Mouse (Mus musculus) MEL (cell line): ENCODE measurements around the gene Tufm. TPM values are rescaled to one million over a fixed set of nuclear protein-coding genes. Genes with fewer than 3 reads are reported as not detected.

Experiments used
- DNase-seq: peaks from one replicate; pipeline ENCODE4 v3.0.0; 2011; ENCODE audit warnings: low read depth, low spot score
- H3K27ac ChIP-seq: 2 replicates; pipeline ENCODE4 v1.5.1; 2012; ENCODE audit warnings: low read depth, mild to moderate bottlenecking, control low read depth, low read length, moderate library complexity; ENCODE audit not compliant: control insufficient read depth
- H3K27me3 ChIP-seq, 2 experiments: fragments of 150-350 bp in 1 of 2; sonication (generic) in 1 of 2; 2 replicates each; pipeline ENCODE4 v1.6.1; 2012; ENCODE audit warnings: low read length in 2 of 2, mild to moderate bottlenecking in 2 of 2, improper control_type of control experiment in 1 of 2, moderate library complexity in 1 of 2; ENCODE audit not compliant: insufficient read depth in 2 of 2, control insufficient read depth in 1 of 2
- H3K36me3 ChIP-seq, 2 experiments: 2 replicates each; pipeline ENCODE4 v1.6.1; 2012 to 2014; ENCODE audit warnings: low read length in 2 of 2, improper control_type of control experiment in 1 of 2, inconsistent platforms in 1 of 2, mild to moderate bottlenecking in 1 of 2; ENCODE audit not compliant: insufficient read depth in 2 of 2, control insufficient read depth in 1 of 2
- H3K4me1 ChIP-seq, 2 experiments: fragments of 150-350 bp in 1 of 2; sonication (generic) in 1 of 2; 2 replicates each; pipeline ENCODE4 v1.6.1; 2012; ENCODE audit warnings: low read length in 2 of 2, improper control_type of control experiment in 1 of 2, mild to moderate bottlenecking in 1 of 2; ENCODE audit not compliant: insufficient read depth in 2 of 2, control insufficient read depth in 1 of 2
- H3K4me3 ChIP-seq, 2 experiments: fragments of 150-350 bp in 1 of 2; sonication (generic) in 1 of 2; 2 replicates each; pipeline ENCODE4 v1.5.1; 2012; ENCODE audit warnings: low read depth in 2 of 2, low read length in 2 of 2, mild to moderate bottlenecking in 2 of 2, moderate library complexity in 2 of 2, control low read depth in 1 of 2, improper control_type of control experiment in 1 of 2; ENCODE audit not compliant: control insufficient read depth in 1 of 2, insufficient read depth in 1 of 2
- H3K79me2 ChIP-seq: 2 replicates; pipeline ENCODE4 v1.6.1; 2012; ENCODE audit warnings: mild to moderate bottlenecking, low read length, moderate library complexity; ENCODE audit not compliant: control insufficient read depth, poor library complexity, insufficient read depth
- H3K9ac ChIP-seq: 2 replicates; pipeline ENCODE4 v1.6.1; 2012; ENCODE audit warnings: low read depth, mild to moderate bottlenecking, control low read depth, low read length, moderate library complexity; ENCODE audit not compliant: control insufficient read depth, poor library complexity, severe bottlenecking
- H3K9me3 ChIP-seq: fragments of 150-350 bp; sonication (generic); replicated peaks from 2 replicates; pipeline ENCODE4 v1.6.1; 2012; ENCODE audit warnings: mild to moderate bottlenecking, low read length, improper control_type of control experiment, moderate library complexity; ENCODE audit not compliant: insufficient read depth
- BHLHE40 ChIP-seq: IDR thresholded peaks from 2 replicates; pipeline ENCODE4 v1.6.1; 2012; ENCODE audit warnings: low read depth, mild to moderate bottlenecking, inconsistent platforms, low read length, improper control_type of control experiment, borderline replicate concordance
- CHD1 ChIP-seq: IDR thresholded peaks from 2 replicates; pipeline ENCODE4 v1.6.1; 2012; ENCODE audit warnings: low read depth, mild to moderate bottlenecking, inconsistent platforms, low read length, improper control_type of control experiment
- CHD2 ChIP-seq: IDR thresholded peaks from 2 replicates; pipeline ENCODE4 v1.6.1; 2011; ENCODE audit warnings: low read length, improper control_type of control experiment
- CTCF ChIP-seq, 3 experiments: IDR thresholded peaks in 2 of 3; conservative IDR thresholded peaks in 1 of 3; 2 replicates each; pipeline ENCODE4 v1.5.1; 2011 to 2012; ENCODE audit warnings: low read length in 3 of 3, low read depth in 2 of 3, mild to moderate bottlenecking in 2 of 3, improper control_type of control experiment in 1 of 3, inconsistent platforms in 1 of 3, mixed read lengths in 1 of 3, moderate library complexity in 1 of 3; ENCODE audit not compliant: control insufficient read depth in 1 of 3, insufficient read depth in 1 of 3, poor library complexity in 1 of 3, severe bottlenecking in 1 of 3
- E2F4 ChIP-seq: IDR thresholded peaks from 2 replicates; pipeline ENCODE4 v1.6.1; 2011; ENCODE audit warnings: low read depth, low read length, improper control_type of control experiment, borderline replicate concordance
- ELF1 ChIP-seq: IDR thresholded peaks from 2 replicates; pipeline ENCODE4 v1.6.1; 2014; ENCODE audit warnings: low read depth, mild to moderate bottlenecking, inconsistent platforms, low read length, improper control_type of control experiment, moderate library complexity
- GABPA ChIP-seq: IDR thresholded peaks from 2 replicates; pipeline ENCODE4 v1.6.1; 2012; ENCODE audit warnings: low read depth, mild to moderate bottlenecking, inconsistent platforms, low read length, improper control_type of control experiment, moderate library complexity
- GATA1 ChIP-seq: IDR thresholded peaks from 2 replicates; pipeline ENCODE4 v1.6.1; 2011; ENCODE audit warnings: low read depth, low read length, improper control_type of control experiment
- HCFC1 ChIP-seq: IDR thresholded peaks from 2 replicates; pipeline ENCODE4 v1.6.1; 2012; ENCODE audit warnings: low read depth, mild to moderate bottlenecking, inconsistent platforms, low read length, improper control_type of control experiment, moderate library complexity
- JUND ChIP-seq: IDR thresholded peaks from 2 replicates; pipeline ENCODE4 v1.6.1; 2011; ENCODE audit warnings: low read depth, mild to moderate bottlenecking, improper control_type of control experiment, low read length
- KAT2A ChIP-seq: conservative IDR thresholded peaks from 2 replicates; pipeline ENCODE4 v1.6.1; 2012; ENCODE audit warnings: low read depth, low read length, improper control_type of control experiment, inconsistent platforms
- MAX ChIP-seq: IDR thresholded peaks from 2 replicates; pipeline ENCODE4 v1.6.1; 2011; ENCODE audit warnings: low read length, improper control_type of control experiment
- MAZ ChIP-seq: IDR thresholded peaks from 2 replicates; pipeline ENCODE4 v1.6.1; 2012; ENCODE audit warnings: low read depth, mild to moderate bottlenecking, inconsistent platforms, low read length, improper control_type of control experiment
- MEF2A ChIP-seq: IDR thresholded peaks from 2 replicates; pipeline ENCODE4 v1.6.1; 2014; ENCODE audit warnings: low read depth, mild to moderate bottlenecking, inconsistent platforms, low read length, improper control_type of control experiment; ENCODE audit not compliant: poor library complexity, insufficient replicate concordance, severe bottlenecking; ENCODE audit errors: extremely low read depth
- MYB ChIP-seq: IDR thresholded peaks from 2 replicates; pipeline ENCODE4 v1.6.1; 2011; ENCODE audit warnings: mild to moderate bottlenecking, low read depth, low read length, improper control_type of control experiment
- NRF1 ChIP-seq: IDR thresholded peaks from 2 replicates; pipeline ENCODE4 v1.6.1; 2014; ENCODE audit warnings: low read depth, mild to moderate bottlenecking, inconsistent platforms, low read length, improper control_type of control experiment, moderate library complexity; ENCODE audit not compliant: poor library complexity, insufficient read depth, severe bottlenecking
- POLR2A ChIP-seq, 2 experiments: IDR thresholded peaks; 2 replicates each; pipeline ENCODE4 v1.6.1; 2011 to 2012; ENCODE audit warnings: low read length in 2 of 2, mild to moderate bottlenecking in 2 of 2, control low read depth in 1 of 2, improper control_type of control experiment in 1 of 2, low read depth in 1 of 2, moderate library complexity in 1 of 2; ENCODE audit not compliant: control insufficient read depth in 1 of 2, insufficient read depth in 1 of 2, poor library complexity in 1 of 2
- POLR2AphosphoS2 ChIP-seq: IDR thresholded peaks from 2 replicates; pipeline ENCODE4 v1.6.1; 2011; ENCODE audit warnings: low read length, improper control_type of control experiment
- RCOR1 ChIP-seq: IDR thresholded peaks from 2 replicates; pipeline ENCODE4 v1.6.1; 2012; ENCODE audit warnings: low read depth, mild to moderate bottlenecking, inconsistent platforms, low read length, improper control_type of control experiment
- SIN3A ChIP-seq: IDR thresholded peaks from 2 replicates; pipeline ENCODE4 v1.6.1; 2012; ENCODE audit warnings: low read length, improper control_type of control experiment, inconsistent platforms
- ZC3H11A ChIP-seq: IDR thresholded peaks from 2 replicates; pipeline ENCODE4 v1.6.1; 2012; ENCODE audit warnings: low read depth, mild to moderate bottlenecking, inconsistent platforms, low read length, improper control_type of control experiment
- ZMIZ1 ChIP-seq: IDR thresholded peaks from 2 replicates; pipeline ENCODE4 v1.6.1; 2012; ENCODE audit warnings: low read depth, mild to moderate bottlenecking, inconsistent platforms, low read length, improper control_type of control experiment, moderate library complexity
- ZNF384 ChIP-seq: IDR thresholded peaks from 2 replicates; pipeline ENCODE4 v1.6.1; 2012; ENCODE audit warnings: low read depth, mild to moderate bottlenecking, inconsistent platforms, low read length, improper control_type of control experiment
- polyA plus RNA-seq, 2 experiments: library from polyadenylated mRNA; stranded (reverse) in 1 of 2; unstranded in 1 of 2; fragments of >175 nt in 1 of 2; fragments of >200 nt in 1 of 2; gene quantifications; 2 replicates each; pipeline versions ENCODE4 v1.2.1 to v1.2.4; 2012; ENCODE audit warnings: low replicate concordance in 2 of 2, low read depth in 1 of 2; ENCODE audit not compliant: insufficient read length in 2 of 2, insufficient read depth in 1 of 2, missing spikeins in 1 of 2
- total RNA-seq: library from RNA; depleted of rRNA; stranded (reverse); fragments of 300-350 nt; gene quantifications from 2 replicates; pipeline ENCODE4 v1.2.3, GENCODE M21; 2012

Tufm gene
- total and polyA plus RNA-seq, 3 experiments = 224 to 397 TPM; not detected in 1

GRCm38 (mm10) chr7:126472713-126473112, 14.4 kb upstream of the Tufm start:
- Histone ChIP-seq H3K9ac (no peak overlapping the region), H3K4me1 (peaks cover 19 to 40% of the 10 kb centered on the region in 2 experiments), H3K79me2 (peaks cover 19% of the 10 kb centered on the region), H3K27me3 (no peaks in the 10 kb centered on the region), H3K4me3 (no peak overlapping the region)
- no peak for TF ChIP-seq CTCF (IDR thresholded peaks at IDR 0.05 in 2 of 3, conservative IDR thresholded peaks at IDR 0.05 in 1 of 3; ENCODE audit: control insufficient read depth in 1 of 3, insufficient read depth in 1 of 3, low read depth in 2 of 3, low read length in 3 of 3, poor library complexity in 1 of 3, severe bottlenecking in 1 of 3)
- no peak for TF ChIP-seq POLR2A (IDR thresholded peaks at IDR 0.05; ENCODE audit: control insufficient read depth in 1 of 2, insufficient read depth in 1 of 2, low read depth in 1 of 2, low read length in 2 of 2, poor library complexity in 1 of 2)
- TF ChIP-seq POLR2AphosphoS2 = no peak
- no peak for TF ChIP-seq KAT2A
- TF ChIP-seq MEF2A = no peak
- TF ChIP-seq E2F4 = no peak
- no peak for TF ChIP-seq ELF1
- TF ChIP-seq MYB = no peak
- TF ChIP-seq GABPA = no peak
- TF ChIP-seq SIN3A = no peak
- no peak for TF ChIP-seq JUND
- TF ChIP-seq BHLHE40 = no peak
- no peak for TF ChIP-seq MAZ
- no peak for TF ChIP-seq ZMIZ1
- no peak for TF ChIP-seq HCFC1
- TF ChIP-seq, all 39 proteins: peak for 0
- no peaks in the 10 kb centered on the region for H3K9me3 ChIP-seq
- H3K36me3 ChIP-seq = peaks cover 1 to 30% of the 10 kb centered on the region in 2 experiments; a peak in 3 of 4 replicates
- H3K27ac ChIP-seq = no peak overlapping the region
- no peak for DNase-seq

- H3K27ac ChIP-seq = no peak overlapping the region
Observed at GRCm38 (mm10) chr7:126473470-126474086, 13.6 kb upstream of the Tufm start.

More at GRCm38 (mm10) chr7:126473470-126474086, 13.6 kb upstream of the Tufm start:
- DNase-seq = no peak
- peaks cover 19% of the 10 kb centered on the region for H3K79me2 ChIP-seq
- H3K9me3 ChIP-seq = no peaks in the 10 kb centered on the region
- TF ChIP-seq MAX (no peak), KAT2A (no peak), GATA1 (no peak), RCOR1 (no peak), POLR2AphosphoS2 (no peak), MYB (no peak), ZC3H11A (no peak), POLR2A (IDR thresholded peaks at IDR 0.05; ENCODE audit: control insufficient read depth in 1 of 2, insufficient read depth in 1 of 2, low read depth in 1 of 2, low read length in 2 of 2, poor library complexity in 1 of 2) (no peak), MAZ (no peak), ELF1 (no peak), ZNF384 (no peak), CHD1 (no peak), NRF1 (no peak), CHD2 (no peak)
- TF ChIP-seq, all 39 proteins: peak for 0
- Histone ChIP-seq H3K36me3 (peaks cover 1 to 30% of the 10 kb centered on the region in 2 experiments; a peak in 3 of 4 replicates), H3K9ac (no peak overlapping the region; the same call in 1 of the 2 replicates), H3K4me3 (peak overlapping the region; percentile 89 to 90), H3K4me1 (peaks cover 19 to 40% of the 10 kb centered on the region in 2 experiments), H3K27me3 (no peaks in the 10 kb centered on the region)
